Mouse (Mus musculus): ENCODE results near the gene Cilp. TPM values are rescaled to one million over a fixed set of nuclear protein-coding genes. Genes with fewer than 3 reads are reported as not detected.

Gene Cilp
- polyA plus RNA-seq, 1 experiment from 2014 or later, result not detected

- no peak overlapping the region for H3K9ac ChIP-seq (ENCODE audit: low read length)
- H3K9me3 ChIP-seq (ENCODE audit: control insufficient read depth, low read length), result no peaks in the 10 kb centered on the region
- 99% methylated on average over 2 of the region's 2 CpGs for WGBS
- no peak overlapping the region for H3K4me2 ChIP-seq (ENCODE audit: low read length)
- H3K4me1 ChIP-seq (ENCODE audit: control insufficient read depth in 2 of 2, insufficient read depth in 2 of 2, low read length in 2 of 2), result peaks cover 2 to 18% of the 10 kb centered on the region in 2 experiments; a peak in 2 of 4 replicates
- H3K27ac ChIP-seq (replicated peaks in 1 of 2; ENCODE audit: control insufficient read depth in 1 of 2, insufficient read depth in 1 of 2, low read depth in 2 of 2, low read length in 2 of 2), result no peak overlapping the region
- H3K36me3 ChIP-seq (ENCODE audit: control insufficient read depth, insufficient read depth, low read length), result peaks cover 41% of the 10 kb centered on the region
- H3K27me3 ChIP-seq (ENCODE audit: control insufficient read depth, insufficient read depth, low read length), result no peaks in the 10 kb centered on the region
- no peak for ATAC-seq (ENCODE audit: insufficient number of reproducible peaks, insufficient read depth, low FRiP score, low read depth)
- H3K4me3 ChIP-seq (ENCODE audit: control insufficient read depth in 1 of 2, insufficient read depth in 1 of 2, low read depth in 1 of 2, low read length in 2 of 2), result no peak overlapping the region
Observed at GRCm38 (mm10) chr9:65297056-65297455, 32.1 kb downstream of the Cilp start.

- Histone ChIP-seq H3K36me3 (ENCODE audit: control insufficient read depth, insufficient read depth, low read length) (peaks cover 58% of the 10 kb centered on the region), H3K4me3 (ENCODE audit: control insufficient read depth in 1 of 2, insufficient read depth in 1 of 2, low read depth in 1 of 2, low read length in 2 of 2) (no peak overlapping the region), H3K27me3 (ENCODE audit: control insufficient read depth, insufficient read depth, low read length) (no peaks in the 10 kb centered on the region), H3K9ac (ENCODE audit: low read length) (no peak overlapping the region; the same call in 1 of the 2 replicates), H3K9me3 (ENCODE audit: control insufficient read depth, low read length) (no peaks in the 10 kb centered on the region), H3K27ac (replicated peaks in 1 of 2; ENCODE audit: control insufficient read depth in 1 of 2, insufficient read depth in 1 of 2, low read depth in 2 of 2, low read length in 2 of 2) (no peak overlapping the region), H3K4me1 (ENCODE audit: control insufficient read depth in 2 of 2, insufficient read depth in 2 of 2, low read length in 2 of 2) (peaks cover 0 to 13% of the 10 kb centered on the region in 2 experiments; a peak in 2 of 4 replicates), H3K4me2 (ENCODE audit: low read length) (no peak overlapping the region)
- 74% methylated on average over 3 of the region's 3 CpGs for WGBS
- ATAC-seq (ENCODE audit: insufficient number of reproducible peaks, insufficient read depth, low FRiP score, low read depth), result no peak
Observed at GRCm38 (mm10) chr9:65298761-65299160, 33.8 kb downstream of the Cilp start.

- Histone ChIP-seq H3K36me3 (ENCODE audit: control insufficient read depth, insufficient read depth, low read length) (peaks cover 67% of the 10 kb centered on the region), H3K4me1 (ENCODE audit: control insufficient read depth in 2 of 2, insufficient read depth in 2 of 2, low read length in 2 of 2) (peaks cover 0 to 13% of the 10 kb centered on the region in 2 experiments; a peak in 2 of 4 replicates), H3K9ac (ENCODE audit: low read length) (no peak overlapping the region), H3K27ac (replicated peaks in 1 of 2; ENCODE audit: control insufficient read depth in 1 of 2, insufficient read depth in 1 of 2, low read depth in 2 of 2, low read length in 2 of 2) (no peak overlapping the region), H3K9me3 (ENCODE audit: control insufficient read depth, low read length) (no peaks in the 10 kb centered on the region), H3K4me2 (ENCODE audit: low read length) (no peak overlapping the region), H3K27me3 (ENCODE audit: control insufficient read depth, insufficient read depth, low read length) (no peaks in the 10 kb centered on the region), H3K4me3 (ENCODE audit: control insufficient read depth in 1 of 2, insufficient read depth in 1 of 2, low read depth in 1 of 2, low read length in 2 of 2) (no peak overlapping the region)
- 94% methylated on average over 7 of the region's 7 CpGs for WGBS
- no peak for ATAC-seq (ENCODE audit: insufficient number of reproducible peaks, insufficient read depth, low FRiP score, low read depth)
Observed at GRCm38 (mm10) chr9:65299650-65300049, 34.7 kb downstream of the Cilp start.

GRCm38 (mm10) chr9:65302327-65302983 is 37.5 kb downstream of the Cilp start:
- Histone ChIP-seq H3K36me3 (ENCODE audit: control insufficient read depth, insufficient read depth, low read length) (peaks cover 84% of the 10 kb centered on the region), H3K9ac (ENCODE audit: low read length) (no peak overlapping the region), H3K4me3 (ENCODE audit: control insufficient read depth in 1 of 2, insufficient read depth in 1 of 2, low read depth in 1 of 2, low read length in 2 of 2) (no peak overlapping the region), H3K4me1 (ENCODE audit: control insufficient read depth in 2 of 2, insufficient read depth in 2 of 2, low read length in 2 of 2) (no peaks in the 10 kb centered on the region), H3K4me2 (ENCODE audit: low read length) (no peak overlapping the region), H3K27me3 (ENCODE audit: control insufficient read depth, insufficient read depth, low read length) (no peaks in the 10 kb centered on the region), H3K9me3 (ENCODE audit: control insufficient read depth, low read length) (no peaks in the 10 kb centered on the region), H3K27ac (replicated peaks in 1 of 2; ENCODE audit: control insufficient read depth in 1 of 2, insufficient read depth in 1 of 2, low read depth in 2 of 2, low read length in 2 of 2) (no peak overlapping the region)
- WGBS, result 86% methylated on average over 4 of the region's 4 CpGs
- no peak for ATAC-seq (ENCODE audit: insufficient number of reproducible peaks, insufficient read depth, low FRiP score, low read depth)

GRCm38 (mm10) chr9:65303586-65303985 is 38.6 kb downstream of the Cilp start:
- H3K4me2 ChIP-seq (ENCODE audit: low read length), result no peak overlapping the region
- H3K4me1 ChIP-seq (ENCODE audit: control insufficient read depth in 2 of 2, insufficient read depth in 2 of 2, low read length in 2 of 2), result no peaks in the 10 kb centered on the region
- H3K9me3 ChIP-seq (ENCODE audit: control insufficient read depth, low read length), result no peaks in the 10 kb centered on the region
- 91% methylated on average over 4 of the region's 4 CpGs for WGBS
- no peak overlapping the region for H3K9ac ChIP-seq (ENCODE audit: low read length)
- no peaks in the 10 kb centered on the region for H3K27me3 ChIP-seq (ENCODE audit: control insufficient read depth, insufficient read depth, low read length)
- ATAC-seq (ENCODE audit: insufficient number of reproducible peaks, insufficient read depth, low FRiP score, low read depth), result no peak
- peaks cover 90% of the 10 kb centered on the region for H3K36me3 ChIP-seq (ENCODE audit: control insufficient read depth, insufficient read depth, low read length)
- no peak overlapping the region for H3K4me3 ChIP-seq (ENCODE audit: control insufficient read depth in 1 of 2, insufficient read depth in 1 of 2, low read depth in 1 of 2, low read length in 2 of 2)
- no peak overlapping the region for H3K27ac ChIP-seq (replicated peaks in 1 of 2; ENCODE audit: control insufficient read depth in 1 of 2, insufficient read depth in 1 of 2, low read depth in 2 of 2, low read length in 2 of 2)

- Histone ChIP-seq H3K27me3 (ENCODE audit: control insufficient read depth, insufficient read depth, low read length) (no peaks in the 10 kb centered on the region), H3K9ac (ENCODE audit: low read length) (no peak overlapping the region), H3K4me1 (ENCODE audit: control insufficient read depth in 2 of 2, insufficient read depth in 2 of 2, low read length in 2 of 2) (no peaks in the 10 kb centered on the region), H3K4me3 (ENCODE audit: control insufficient read depth in 1 of 2, insufficient read depth in 1 of 2, low read depth in 1 of 2, low read length in 2 of 2) (no peak overlapping the region), H3K27ac (replicated peaks in 1 of 2; ENCODE audit: control insufficient read depth in 1 of 2, insufficient read depth in 1 of 2, low read depth in 2 of 2, low read length in 2 of 2) (no peak overlapping the region), H3K9me3 (ENCODE audit: control insufficient read depth, low read length) (no peaks in the 10 kb centered on the region), H3K36me3 (ENCODE audit: control insufficient read depth, insufficient read depth, low read length) (peaks cover 96% of the 10 kb centered on the region), H3K4me2 (ENCODE audit: low read length) (no peak overlapping the region)
- no peak for ATAC-seq (ENCODE audit: insufficient number of reproducible peaks, insufficient read depth, low FRiP score, low read depth)
- 70% methylated on average over 4 of the region's 4 CpGs for WGBS
Observed at GRCm38 (mm10) chr9:65304300-65304699, 39.3 kb downstream of the Cilp start.

- ATAC-seq (ENCODE audit: insufficient number of reproducible peaks, insufficient read depth, low FRiP score, low read depth), result no peak
- Histone ChIP-seq H3K9ac (ENCODE audit: low read length) (no peak overlapping the region), H3K36me3 (ENCODE audit: control insufficient read depth, insufficient read depth, low read length) (peaks cover 88% of the 10 kb centered on the region)
Observed at GRCm38 (mm10) chr9:65306672-65307071, 41.7 kb downstream of the Cilp start.

GRCm38 (mm10) chr9:65308011-65308410 is 43.0 kb downstream of the Cilp start:
- Histone ChIP-seq H3K4me3 (ENCODE audit: control insufficient read depth in 1 of 2, insufficient read depth in 1 of 2, low read depth in 1 of 2, low read length in 2 of 2) (no peak overlapping the region), H3K36me3 (ENCODE audit: control insufficient read depth, insufficient read depth, low read length) (peaks cover 86% of the 10 kb centered on the region), H3K4me2 (ENCODE audit: low read length) (no peak overlapping the region), H3K4me1 (ENCODE audit: control insufficient read depth in 2 of 2, insufficient read depth in 2 of 2, low read length in 2 of 2) (no peaks in the 10 kb centered on the region), H3K9me3 (ENCODE audit: control insufficient read depth, low read length) (no peaks in the 10 kb centered on the region), H3K27ac (replicated peaks in 1 of 2; ENCODE audit: control insufficient read depth in 1 of 2, insufficient read depth in 1 of 2, low read depth in 2 of 2, low read length in 2 of 2) (no peak overlapping the region), H3K27me3 (ENCODE audit: control insufficient read depth, insufficient read depth, low read length) (no peaks in the 10 kb centered on the region), H3K9ac (ENCODE audit: low read length) (no peak overlapping the region)
- 84% methylated on average over 1 of the region's 1 CpGs for WGBS
- ATAC-seq (ENCODE audit: insufficient number of reproducible peaks, insufficient read depth, low FRiP score, low read depth), result no peak

More at GRCm38 (mm10) chr9:65306672-65307071, 41.7 kb downstream of the Cilp start:
- 95% methylated on average over 2 of the region's 2 CpGs for WGBS
- H3K27ac ChIP-seq (replicated peaks in 1 of 2; ENCODE audit: control insufficient read depth in 1 of 2, insufficient read depth in 1 of 2, low read depth in 2 of 2, low read length in 2 of 2), result no peak overlapping the region
- no peaks in the 10 kb centered on the region for H3K4me1 ChIP-seq (ENCODE audit: control insufficient read depth in 2 of 2, insufficient read depth in 2 of 2, low read length in 2 of 2)
- H3K4me3 ChIP-seq (ENCODE audit: control insufficient read depth in 1 of 2, insufficient read depth in 1 of 2, low read depth in 1 of 2, low read length in 2 of 2), result no peak overlapping the region
- no peak overlapping the region for H3K4me2 ChIP-seq (ENCODE audit: low read length)
- H3K9me3 ChIP-seq (ENCODE audit: control insufficient read depth, low read length), result no peaks in the 10 kb centered on the region
- H3K27me3 ChIP-seq (ENCODE audit: control insufficient read depth, insufficient read depth, low read length), result no peaks in the 10 kb centered on the region
